In the genomic region with DNA sequence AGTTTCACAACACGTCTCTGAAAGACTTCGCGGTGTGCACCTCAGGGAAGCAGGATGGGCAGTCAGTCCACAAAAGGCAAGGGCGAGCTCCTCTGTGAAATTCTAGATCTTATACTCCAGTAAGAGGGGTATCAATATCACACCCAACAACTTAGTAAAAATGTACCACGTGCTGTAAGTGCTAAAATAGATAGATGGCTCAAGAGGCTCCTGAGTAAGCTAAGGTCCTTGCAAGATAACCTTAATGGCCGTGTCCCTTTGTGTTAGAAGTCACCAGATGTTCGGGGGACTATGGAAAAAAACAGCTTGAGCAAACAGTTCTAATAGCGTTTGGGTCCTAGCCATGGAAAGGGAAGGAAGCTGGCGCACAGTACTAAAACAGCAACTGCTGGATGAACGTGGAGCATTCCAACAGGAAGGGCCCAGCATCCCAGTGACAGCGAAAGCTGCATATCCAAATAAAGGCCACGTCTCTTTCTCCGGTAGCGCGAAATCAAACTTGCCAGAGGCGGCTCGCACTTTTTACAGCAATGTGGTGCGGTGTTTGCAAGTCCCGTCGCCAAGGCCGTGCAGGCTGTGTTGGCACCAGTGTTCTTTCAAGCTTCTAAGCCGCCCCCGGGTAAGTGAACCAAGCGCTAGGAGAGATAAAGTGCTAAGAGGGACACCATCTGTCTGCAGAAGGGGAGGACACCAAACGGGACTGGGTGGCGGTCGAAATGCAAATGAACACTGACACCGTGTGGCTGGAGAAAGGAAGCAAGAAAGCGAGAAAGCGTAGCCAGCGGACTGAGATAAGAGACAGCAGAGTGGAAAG, we compare ENCODE assay signal across 8 mouse cellular contexts. TPM values are rescaled to one million over a fixed set of nuclear protein-coding genes. Genes with fewer than 3 reads are reported as not detected.
DNase-seq lines count a peak whose midpoint lies in the region; ATAC-seq lines count a peak whose summit lies in the region.

No protein-coding gene starts in this region.

- DNase-seq in ZHBTc4 (ENCODE audit: low read depth, low spot score), result peak; percentile 66
- peak; percentile 36 to 72 for DNase-seq in cerebellum, postnatal 4 days (ENCODE audit: low spot score in 2 of 2)
- peak; percentile 74 to 90 for DNase-seq in frontal cortex, postnatal 36 days (ENCODE audit: low spot score in 2 of 2)
- peak; percentile 71 for DNase-seq in left cerebral cortex, adult 11 months (ENCODE audit: low spot score)
- peak; percentile 81 for DNase-seq in lung, postnatal 25 days (ENCODE audit: low spot score)
- DNase-seq in retina, adult 2 months (ENCODE audit: low read depth, low spot score), result peak; percentile 82
- peak; percentile 82 for DNase-seq in thymus, postnatal 14 days

- peak overlapping the region; percentile 90 for H3K4me2 ChIP-seq in hindbrain, embryonic 15.5 days

- H3K36me3 ChIP-seq in hindbrain, embryonic 15.5 days, result no peaks in the 10 kb centered on the region

- H3K4me3 ChIP-seq in hindbrain, embryonic 15.5 days, result peak overlapping the region; percentile 42

- H3K9me3 ChIP-seq in hindbrain, embryonic 15.5 days, result no peaks in the 10 kb centered on the region

- H3K27ac ChIP-seq in hindbrain, embryonic 15.5 days (replicated peaks), result 0 out of 2 replicates have a peak overlapping the region, but pooled peaks have one; percentile 42

- H3K27me3 ChIP-seq in hindbrain, embryonic 15.5 days, result peaks cover 13% of the 10 kb centered on the region

- peaks cover 11% of the 10 kb centered on the region for H3K4me1 ChIP-seq in hindbrain, embryonic 15.5 days (replicated peaks)

- ATAC-seq in hindbrain, embryonic 15.5 days (ENCODE audit: low FRiP score, low read depth), result peak; percentile 90

- peak overlapping the region; percentile 42 for H3K9ac ChIP-seq in hindbrain, embryonic 15.5 days

- WGBS in hindbrain, embryonic 15.5 days, result 7% methylated on average over 31 of the region's 31 CpGs

RNA-seq across cellular contexts. Expression of a gene that starts 24.4 kb away (rescaled TPM):
- polyA plus RNA-seq in hindbrain, embryonic 15.5 days (2015; fragmentation: Nextera tagmentation; extraction: Ambion mirVana), result 34.2 and 35.7 TPM in 2 replicates

RNA-seq across cellular contexts. Expression of a gene that starts 31.6 kb away (rescaled TPM):
- 2.0 and 2.5 TPM in 2 replicates for polyA plus RNA-seq in hindbrain, embryonic 15.5 days (2015; fragmentation: Nextera tagmentation; extraction: Ambion mirVana)

RNA-seq across cellular contexts. Expression of a gene that starts 43.9 kb away (rescaled TPM):
- polyA plus RNA-seq in hindbrain, embryonic 15.5 days (2015; fragmentation: Nextera tagmentation; extraction: Ambion mirVana), result 733 and 815 TPM in 2 replicates

RNA-seq across cellular contexts. Expression of a gene that starts 50.0 kb away (rescaled TPM):
- polyA plus RNA-seq in hindbrain, embryonic 15.5 days (2015; fragmentation: Nextera tagmentation; extraction: Ambion mirVana), result 45.9 and 47.6 TPM in 2 replicates

Comparison
In these comparisons a context has a peak if more than half of its experiments do, and no peak if none do; other contexts are left out.
1. Peak in every context shown above with its lines: DNase-seq, ATAC-seq, H3K4me3 ChIP-seq and H3K27ac ChIP-seq.